Mouse (Mus musculus) common myeloid progenitor, adult 5-6 weeks (primary cell): ENCODE data around the gene Bfsp1. TPM values are rescaled to one million over a fixed set of nuclear protein-coding genes. Genes with fewer than 3 reads are reported as not detected.
A peak's percentile ranks its signal among the peaks of the same experiment; 100 is the strongest.

Source experiments
- ATAC-seq: replicated peaks from 2 replicates; pipeline ENCODE4 v1.8.0; 2016; ENCODE audit warnings: low read depth, mild to moderate bottlenecking, moderate TSS enrichment, inconsistent platforms; ENCODE audit not compliant: poor library complexity, severe bottlenecking
- total RNA-seq: library from RNA; stranded (forward); fragments of 200-1000, 187-1606 nt; gene quantifications from 2 replicates; pipeline ENCODE4 v1.2.3, GENCODE M21; 2017

Bfsp1 gene
- total RNA-seq, 1 experiment from 2014 or later, result not detected

DNA sequence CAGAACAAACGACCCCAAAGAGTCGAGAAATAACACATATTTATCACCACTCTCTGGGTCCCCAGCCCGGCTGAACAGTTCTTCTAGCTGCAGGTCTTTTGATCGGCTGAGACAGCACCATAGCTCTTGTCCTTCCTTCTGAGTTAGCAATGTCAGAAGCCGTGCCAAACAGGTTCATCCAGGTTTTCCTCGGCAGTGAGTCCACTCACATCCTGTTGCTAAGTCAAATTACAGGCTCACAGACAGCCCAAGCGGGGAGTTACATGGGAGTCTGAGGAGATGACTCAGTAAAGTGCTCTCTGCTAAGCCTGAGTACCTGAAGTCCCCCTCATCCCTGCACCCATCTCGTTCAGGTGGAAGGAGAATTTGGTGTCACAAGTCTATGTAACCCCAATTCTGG is 1.6 kb upstream of the Bfsp1 start:
- no peak for ATAC-seq

DNA sequence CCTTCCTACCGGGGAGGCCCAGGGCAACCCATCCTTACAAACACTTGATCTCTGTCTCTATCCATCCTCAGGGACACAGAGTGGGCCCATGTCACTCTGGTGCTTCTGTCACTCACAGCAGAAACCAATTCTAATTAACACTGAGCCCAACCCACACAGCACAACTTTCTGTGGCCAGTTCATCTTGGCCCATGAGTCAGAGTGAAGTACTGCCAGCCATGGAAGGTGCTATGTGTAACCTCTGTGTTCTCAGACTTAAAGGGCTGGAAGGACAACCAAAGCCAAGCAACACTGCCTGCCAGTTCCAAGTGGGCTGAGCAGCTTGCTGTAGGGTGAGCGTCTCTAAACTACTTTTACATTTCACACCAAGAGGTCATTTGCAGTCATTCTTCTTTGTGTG is 3.8 kb downstream of the Bfsp1 start:
- ATAC-seq, result no peak

DNA sequence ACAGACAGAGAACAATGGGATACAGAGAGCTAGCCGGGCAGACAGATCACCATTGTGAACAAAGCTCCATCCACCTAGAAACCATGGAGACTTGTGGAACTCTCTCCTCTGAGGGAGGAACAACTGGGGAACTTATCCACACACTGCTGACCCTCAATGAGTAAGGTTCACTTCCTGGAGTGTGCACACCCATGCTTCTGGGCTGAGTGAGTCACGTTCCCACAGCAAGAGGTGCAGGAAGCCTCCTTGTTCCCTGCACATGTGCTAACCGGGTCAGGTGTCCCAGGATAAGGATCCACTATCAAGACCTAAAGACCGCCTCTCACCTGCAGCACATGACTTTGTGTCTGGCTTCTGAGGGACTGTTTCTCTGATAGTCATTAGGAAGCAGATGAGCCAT is 9.5 kb downstream of the Bfsp1 start:
- ATAC-seq, result 0 out of 2 replicates have a peak, but pooled peaks have one; percentile 25

DNA sequence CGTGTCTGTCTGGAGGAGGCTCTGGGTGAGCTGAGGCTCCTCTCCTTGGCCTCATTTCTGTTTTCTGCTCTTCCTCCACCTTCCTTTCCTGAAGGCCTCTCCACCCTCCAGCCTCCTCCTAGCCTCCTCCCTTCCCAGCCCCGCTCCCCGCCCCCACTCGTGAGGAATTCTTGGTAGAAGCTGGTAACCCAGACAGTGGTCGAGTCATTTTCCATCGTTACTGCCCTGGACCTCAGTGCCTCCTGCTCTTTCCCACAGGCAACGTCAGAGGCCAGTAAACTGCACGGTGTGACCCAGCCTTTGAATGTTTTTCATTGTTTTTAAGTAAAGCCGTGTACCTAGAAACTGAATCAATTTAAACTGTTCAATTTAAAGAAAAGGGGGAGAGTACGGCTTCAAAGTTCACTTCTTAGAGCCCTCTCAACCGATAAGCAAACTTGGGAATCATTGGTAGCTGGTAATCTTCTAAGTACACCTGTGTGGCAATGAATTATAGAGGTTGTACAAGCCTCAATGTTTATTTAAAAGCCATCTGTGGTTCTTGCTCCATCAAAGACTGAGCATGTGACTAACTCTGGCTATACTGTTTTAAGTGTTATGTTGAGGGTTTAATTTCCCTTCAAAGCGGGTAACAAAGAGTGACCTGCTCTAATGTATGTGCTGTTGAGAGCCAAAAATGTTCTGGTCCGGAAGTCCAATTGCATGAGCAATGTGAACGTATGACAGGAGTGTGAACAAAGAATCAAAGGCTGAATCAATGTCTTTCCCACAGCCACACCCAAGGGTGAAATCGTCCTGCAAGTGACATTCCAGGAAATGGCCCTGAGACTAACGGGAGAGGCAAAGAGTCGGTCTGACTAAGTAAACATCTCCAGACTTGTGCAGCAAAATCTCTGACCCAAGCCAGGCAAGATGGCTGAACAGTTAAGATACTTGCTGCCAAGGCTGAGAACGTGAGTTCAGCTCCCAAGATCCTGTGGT is 10.4 kb downstream of the Bfsp1 start:
- no peak for ATAC-seq

DNA sequence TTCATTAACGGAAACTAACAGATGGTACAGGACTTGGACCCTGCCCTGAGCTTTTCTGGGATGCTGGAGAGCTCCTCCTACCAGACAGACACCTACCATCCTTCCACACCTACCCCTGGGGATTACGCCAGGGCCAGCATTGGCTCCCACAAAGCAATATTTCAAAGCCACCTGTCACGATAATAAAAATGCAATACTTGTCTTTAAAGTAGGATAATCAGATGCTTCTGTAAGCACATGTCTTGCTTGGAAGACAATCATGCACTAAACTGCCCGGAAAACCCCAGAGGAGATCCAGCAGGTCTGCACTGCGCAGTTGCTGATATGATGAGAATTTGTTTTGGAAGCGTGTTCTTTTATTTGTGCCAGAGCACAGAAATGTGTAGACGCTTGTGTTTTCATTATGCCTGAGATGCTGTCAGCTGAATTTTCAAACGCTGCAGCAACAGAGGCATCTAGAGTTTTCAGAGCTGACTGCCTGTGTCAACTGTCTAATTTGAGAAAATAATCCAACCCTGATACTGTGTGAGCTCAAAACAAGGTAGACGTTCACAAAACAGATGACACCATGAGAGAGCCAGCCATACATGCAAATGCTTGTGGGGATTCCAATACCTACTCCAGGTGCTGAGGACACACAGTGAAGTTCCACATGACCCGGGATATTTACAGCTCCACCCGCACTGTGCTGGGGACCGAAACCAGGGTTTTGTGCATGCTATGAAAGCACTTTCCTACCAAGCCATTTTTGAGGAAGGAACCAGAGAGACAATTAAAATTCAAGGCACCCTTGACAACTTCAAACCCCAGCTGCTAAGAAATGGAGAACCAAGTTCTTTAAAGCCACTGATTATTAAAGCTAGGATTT is 11.4 kb downstream of the Bfsp1 start:
- peak; percentile 54; the same call in 1 of the 2 replicates for ATAC-seq

DNA sequence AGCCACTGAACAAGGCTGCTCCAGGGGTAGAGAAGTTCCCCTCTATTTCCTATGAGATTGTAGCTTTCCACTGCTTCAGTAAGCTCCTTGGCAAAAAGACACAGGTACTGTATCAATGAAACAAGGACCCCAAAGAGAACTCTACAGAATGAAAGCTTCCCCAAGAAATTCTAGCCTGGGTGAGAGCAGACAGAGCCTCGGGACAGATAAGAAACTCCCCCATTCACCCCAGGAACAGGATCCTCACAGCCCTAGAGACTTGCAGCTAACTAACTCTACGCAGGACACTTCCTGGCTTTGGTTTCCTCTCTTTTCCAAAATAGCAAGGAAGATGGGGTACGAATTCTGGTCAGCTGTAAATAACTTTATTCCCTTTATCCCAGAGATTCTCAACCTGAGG is 15.7 kb downstream of the Bfsp1 start:
- ATAC-seq, result no peak

DNA sequence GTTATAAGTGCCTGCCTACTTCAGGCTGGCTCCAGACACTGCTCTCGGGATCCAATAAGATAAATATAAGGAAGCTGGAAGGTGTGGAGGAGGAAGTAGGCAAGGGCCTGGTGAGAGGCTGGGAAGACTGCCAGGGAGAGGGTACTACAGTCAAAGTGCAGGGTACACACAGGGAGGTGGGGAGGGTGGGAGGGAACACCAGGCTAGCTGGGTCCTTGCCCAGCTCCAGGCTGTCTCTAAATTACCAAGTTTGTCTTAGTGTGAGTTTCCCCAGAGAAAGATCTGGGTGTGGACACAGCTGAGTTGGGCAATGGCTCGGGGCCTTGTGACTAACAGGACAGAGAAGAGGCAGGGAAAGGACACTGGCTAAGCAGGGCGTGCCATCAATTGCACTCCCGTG is 16.2 kb downstream of the Bfsp1 start:
- ATAC-seq, result no peak

DNA sequence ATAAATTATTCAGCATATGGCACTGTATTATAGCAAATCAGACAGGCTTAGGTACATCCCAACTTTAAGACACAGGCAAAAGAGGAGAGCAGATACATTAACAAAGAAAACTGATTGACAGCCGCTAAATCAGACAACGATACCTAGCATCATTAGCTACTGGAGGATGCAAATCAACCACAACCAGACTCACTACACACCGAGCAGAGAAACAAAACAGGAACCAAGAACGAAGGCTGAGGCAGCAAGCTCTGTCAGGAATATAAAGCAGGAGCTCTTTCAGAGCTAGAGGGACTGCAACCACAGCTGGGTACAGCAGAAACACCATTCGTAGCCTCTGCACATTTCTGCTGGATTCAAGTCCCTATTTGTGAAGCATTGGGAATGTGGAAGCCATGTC is 18.2 kb downstream of the Bfsp1 start:
- ATAC-seq, result 0 out of 2 replicates have a peak, but pooled peaks have one; percentile 27

DNA sequence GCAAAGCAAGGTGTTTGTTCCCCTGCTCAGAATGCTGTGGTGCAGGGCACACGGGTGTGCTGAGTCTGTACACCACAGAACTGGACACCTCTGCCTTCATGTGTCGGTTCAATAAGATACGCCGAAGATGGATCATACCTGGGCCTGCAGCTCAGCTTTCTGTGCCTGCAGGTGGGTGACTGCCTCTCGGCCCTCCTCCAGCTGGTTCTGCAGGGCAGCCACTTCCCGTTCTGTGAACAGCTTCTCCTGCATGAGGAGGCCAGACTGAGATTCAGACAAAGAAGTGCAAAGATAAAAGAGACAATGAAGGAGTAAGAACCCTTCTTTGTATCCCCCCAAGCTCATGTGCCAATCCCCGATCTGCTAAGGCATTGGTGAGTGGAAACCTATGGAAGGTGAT is 21.4 kb downstream of the Bfsp1 start:
- no peak for ATAC-seq

DNA sequence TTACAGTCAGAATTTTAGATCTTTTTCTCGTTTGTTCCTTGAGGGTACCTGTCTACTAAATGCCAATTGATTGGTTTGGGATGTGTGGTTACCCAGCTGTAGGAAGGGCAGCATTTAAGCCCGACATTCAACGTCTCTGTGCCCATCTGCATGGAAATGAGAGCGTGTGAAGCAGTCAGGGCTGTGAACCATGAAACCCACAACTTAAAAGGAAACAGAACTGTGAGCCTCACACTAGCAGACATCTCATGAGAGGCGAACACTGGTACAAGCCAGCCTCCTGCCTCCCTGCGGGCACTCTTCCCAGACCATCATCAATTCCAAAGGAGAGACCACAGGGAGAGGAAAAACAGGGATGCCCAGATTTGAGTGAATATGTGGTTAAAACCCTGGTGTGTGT is 22.1 kb downstream of the Bfsp1 start:
- ATAC-seq, result no peak

DNA sequence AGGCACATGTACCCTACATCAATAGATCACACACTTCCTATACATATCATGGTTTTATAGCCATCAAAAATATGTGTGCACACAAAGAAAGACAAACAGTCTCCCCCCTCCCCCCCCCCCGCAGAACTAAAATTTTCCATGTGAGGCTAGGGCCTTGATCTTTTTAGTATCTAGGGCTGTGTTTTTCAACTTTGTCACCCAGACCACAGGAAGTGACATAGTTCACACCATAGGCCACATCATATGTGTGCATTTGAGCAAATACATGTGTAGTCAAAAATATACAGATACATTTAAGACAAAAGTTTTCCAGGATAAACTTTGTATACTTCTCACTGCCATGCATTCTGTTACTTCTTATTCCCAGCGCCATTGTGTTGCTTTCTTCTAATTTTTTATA is 23.5 kb downstream of the Bfsp1 start:
- ATAC-seq, result no peak

DNA sequence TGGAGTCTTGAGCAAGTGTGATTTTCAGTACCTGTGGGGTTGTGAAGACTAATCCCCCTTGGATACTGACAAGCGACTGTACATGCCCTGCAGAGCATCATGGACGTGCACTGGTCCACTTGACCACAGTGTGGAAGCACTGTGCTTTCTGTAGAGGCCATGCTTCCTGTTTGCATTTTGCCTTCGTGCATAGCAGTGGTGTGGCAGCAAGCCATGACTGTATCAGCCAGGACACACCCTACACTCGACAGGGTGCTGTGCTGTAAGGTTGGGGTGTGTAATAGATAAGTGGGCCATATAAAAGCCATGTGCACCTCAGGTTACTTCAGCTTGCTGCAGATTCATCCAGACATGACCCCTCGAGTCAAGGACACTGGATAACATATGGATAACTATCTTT is 24.3 kb downstream of the Bfsp1 start:
- peak; percentile 85 for ATAC-seq

DNA sequence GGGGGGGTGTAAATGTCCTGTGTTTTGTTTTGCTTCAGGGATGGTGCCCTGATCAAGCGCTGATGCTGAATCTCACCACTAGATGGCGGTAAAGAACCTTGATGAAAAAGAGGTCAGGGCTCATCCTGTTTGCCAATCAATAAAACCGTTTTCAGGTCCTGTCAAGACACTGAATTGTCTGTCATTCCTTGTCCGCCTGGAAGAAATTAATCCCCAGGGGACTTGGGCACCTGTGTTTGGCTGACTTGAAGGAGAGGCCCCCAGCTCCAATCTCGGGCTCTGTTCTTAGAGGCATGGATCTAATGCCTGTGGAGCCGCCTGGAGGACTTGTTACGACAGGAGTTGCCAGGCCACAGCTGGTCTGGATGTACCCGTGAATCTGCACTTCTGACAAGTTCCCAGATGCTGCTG is 25.7 kb downstream of the Bfsp1 start:
- ATAC-seq, result peak; percentile 68

DNA sequence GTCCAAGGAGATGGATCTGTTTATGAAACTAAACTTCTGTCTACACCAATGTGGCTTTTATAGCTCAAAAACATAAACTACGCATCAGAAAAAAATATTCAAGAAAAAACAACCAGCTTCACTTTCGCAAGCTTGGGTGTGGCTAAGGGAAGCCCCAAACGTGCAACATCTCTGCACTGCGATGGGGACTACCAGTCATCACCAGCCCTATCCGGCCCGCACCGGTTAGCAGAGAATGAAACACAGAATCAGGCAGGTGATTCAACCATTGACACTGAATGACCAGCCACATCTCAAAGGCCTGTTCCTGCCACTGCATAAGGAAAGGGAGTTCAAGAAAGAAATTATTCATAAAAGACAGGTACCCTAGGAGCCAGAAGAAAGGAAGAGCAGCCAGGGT is 27.2 kb downstream of the Bfsp1 start:
- ATAC-seq, result no peak

DNA sequence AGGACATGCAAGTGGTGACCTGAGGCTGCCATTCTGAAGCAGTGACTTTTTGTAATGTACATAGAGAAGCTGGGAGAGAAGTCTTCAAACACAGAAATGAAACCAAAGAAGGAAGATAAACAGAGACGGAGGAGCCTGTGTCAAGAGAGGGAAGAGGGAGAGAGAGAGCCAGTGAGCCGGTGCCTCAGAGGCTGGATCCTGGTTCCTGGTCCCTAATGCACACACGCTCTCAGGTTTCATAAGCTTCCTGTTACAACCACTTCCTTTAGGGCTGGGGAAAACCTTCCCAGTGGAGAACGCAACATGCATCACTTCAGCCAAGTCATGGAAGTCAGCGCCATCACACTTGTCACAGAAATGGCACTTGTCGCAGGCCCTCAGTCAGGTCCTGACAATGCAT is 28.9 kb downstream of the Bfsp1 start:
- peak; percentile 27; the same call in 1 of the 2 replicates for ATAC-seq

DNA sequence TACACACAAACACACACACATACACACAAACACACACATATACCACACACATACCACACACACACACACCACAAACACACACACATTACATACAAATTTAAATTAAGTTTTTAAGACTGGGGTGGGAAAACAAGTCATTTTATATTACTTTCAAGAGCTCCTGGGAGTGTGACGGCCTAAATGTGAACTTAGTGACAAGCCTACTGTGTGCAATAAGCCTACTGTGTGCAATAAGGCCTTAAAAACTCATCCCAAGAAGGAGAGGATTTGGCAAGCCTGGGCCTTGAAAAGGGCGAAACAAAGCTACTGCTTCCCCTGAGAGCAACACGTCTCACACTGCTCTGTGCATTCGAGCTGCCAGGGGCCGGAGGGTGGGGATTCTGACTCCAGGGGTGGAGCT is 30.3 kb downstream of the Bfsp1 start:
- ATAC-seq, result no peak

DNA sequence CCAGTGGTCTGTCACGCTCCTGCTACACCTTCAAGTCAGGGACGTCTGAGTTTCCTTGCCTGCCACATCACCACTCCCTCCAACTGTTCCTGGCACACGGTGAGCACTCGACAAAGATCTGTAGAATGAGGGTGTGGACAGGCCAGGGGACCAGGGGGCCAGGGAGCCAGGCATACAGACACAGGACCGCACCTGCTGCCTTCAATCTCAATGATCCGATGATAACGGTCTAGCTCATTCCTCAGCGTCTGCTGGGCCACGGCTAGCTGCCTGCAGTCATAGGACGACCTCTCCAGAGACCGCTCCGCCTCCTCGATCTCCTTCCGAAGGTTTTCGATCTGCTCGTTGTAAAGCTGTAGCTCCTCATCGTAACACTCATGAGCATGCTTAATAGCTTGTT is 31.3 kb downstream of the Bfsp1 start:
- no peak for ATAC-seq

DNA sequence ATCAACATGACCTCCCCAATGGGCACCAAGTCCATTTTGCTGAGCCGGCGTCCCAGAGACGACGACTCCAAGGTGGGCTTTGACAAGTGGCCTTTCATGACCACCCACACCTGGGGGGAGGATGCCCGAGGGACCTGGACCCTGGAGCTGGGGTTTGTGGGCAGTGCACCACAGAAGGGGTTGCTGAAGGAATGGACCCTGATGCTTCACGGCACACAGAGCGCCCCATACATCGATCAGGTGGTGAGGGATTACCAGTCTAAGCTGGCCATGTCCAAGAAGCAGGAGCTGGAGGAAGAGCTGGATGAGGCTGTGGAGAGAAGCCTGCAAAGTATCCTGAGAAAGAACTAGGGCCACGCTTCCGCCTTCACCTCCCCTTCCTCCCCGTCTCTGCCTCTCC is 49.5 kb downstream of the Bfsp1 start:
- no peak for ATAC-seq

DNA sequence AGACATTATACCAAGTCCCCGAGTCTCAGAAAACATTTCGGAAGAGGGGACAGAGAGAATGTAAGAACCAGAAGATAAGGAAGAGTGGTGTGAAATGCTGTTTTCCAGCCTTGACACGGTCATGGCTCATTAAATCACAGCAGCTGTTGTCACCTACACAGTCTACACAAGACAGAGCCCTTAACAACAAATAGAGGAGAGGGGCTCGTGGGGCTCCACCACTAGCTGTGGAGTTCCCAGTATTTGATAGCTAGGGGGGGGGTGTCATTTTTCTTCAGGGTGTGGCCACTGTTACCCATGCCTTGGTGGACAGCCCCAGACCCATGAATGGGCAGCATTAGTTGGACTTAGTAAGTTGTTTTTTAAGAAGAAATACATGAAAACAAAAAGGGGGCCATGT is 50.7 kb downstream of the Bfsp1 start:
- ATAC-seq, result no peak

DNA sequence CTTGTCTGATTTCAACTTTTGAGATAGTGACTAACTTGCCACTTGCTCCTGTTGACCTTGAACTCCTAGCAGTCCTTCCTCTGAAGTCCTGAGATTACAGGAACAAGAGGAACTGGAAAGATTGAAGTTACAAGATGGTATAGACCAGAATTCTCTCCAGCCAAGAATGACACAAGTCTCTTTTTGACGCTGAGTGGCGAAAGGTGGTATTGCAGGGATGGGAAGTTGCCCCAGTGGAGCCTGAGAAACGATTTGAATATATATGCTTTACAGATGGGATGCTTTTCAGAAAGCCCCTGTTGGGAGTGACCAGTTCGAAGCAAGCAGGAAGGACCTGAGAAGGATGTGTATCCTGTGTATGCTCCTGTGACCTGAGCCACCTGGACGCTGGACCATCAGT is 54.2 kb downstream of the Bfsp1 start:
- no peak for ATAC-seq
